Mouse (Mus musculus): Measurements from ENCODE around the gene Myo18a.

DNA sequence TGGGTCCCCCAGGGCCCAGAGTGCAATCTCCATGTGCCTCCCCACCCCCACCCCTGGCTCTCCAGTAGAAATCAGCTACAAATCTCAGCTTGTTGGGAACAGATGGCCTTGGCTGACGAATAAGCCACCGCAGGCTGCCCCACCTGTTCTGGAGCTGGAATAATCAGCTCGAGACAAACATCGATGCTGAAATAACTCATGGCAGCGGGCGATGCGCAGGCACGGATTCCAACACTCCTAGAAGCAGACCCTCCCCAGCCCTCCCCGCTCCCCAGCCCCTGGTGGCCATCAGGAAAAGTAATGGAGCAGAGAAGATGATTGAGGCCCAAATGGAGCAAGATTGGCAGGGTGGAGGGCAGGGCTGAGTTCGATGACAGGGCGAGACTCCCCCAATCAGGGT, 109.2 kb downstream of the Myo18a start:
- no peak for TF ChIP-seq CTCF (IDR thresholded peaks at IDR 0.05; ENCODE audit: control insufficient read depth, insufficient read depth, insufficient read length)
- no peak for TF ChIP-seq USF1 (IDR thresholded peaks at IDR 0.05; ENCODE audit: low read depth)
- no peak for TF ChIP-seq CEBPB (IDR thresholded peaks at IDR 0.05; ENCODE audit: low read depth)
- TF ChIP-seq MAX (IDR thresholded peaks at IDR 0.05), result no peak
- no peak for TF ChIP-seq MYOG (IDR thresholded peaks at IDR 0.05; ENCODE audit: control insufficient read depth, extremely low read depth, insufficient read length)
